Mouse (Mus musculus) embryonic facial prominence, embryonic 12.5 days (tissue): ENCODE measurements around the gene Olfr679. TPM values are rescaled to one million over a fixed set of nuclear protein-coding genes. Genes with fewer than 3 reads are reported as not detected.
"Not testable (repeated sequence)": the region's sequence is repeated elsewhere in the genome, so short reads cannot be mapped to it uniquely, and the experiment has no call there.

Source experiments
- ATAC-seq: fragments of 200-750 bp; cut with Nextera tagmentation; 2 replicates; pipeline ENCODE4 v1.8.0; 2017; ENCODE audit not compliant: insufficient number of reproducible peaks, insufficient read depth, low FRiP score, low TSS enrichment
- H3K27ac ChIP-seq: fragments of 300-500 bp; sonication (generic); 2 replicates; pipeline ENCODE4 v1.5.1; 2016; ENCODE audit warnings: mild to moderate bottlenecking
- H3K27me3 ChIP-seq: fragments of 300-500 bp; sonication (generic); 2 replicates; pipeline ENCODE4 v1.6.1; 2016; ENCODE audit warnings: mild to moderate bottlenecking, moderate library complexity
- H3K36me3 ChIP-seq: fragments of 300-500 bp; sonication (generic); 2 replicates; pipeline ENCODE4 v1.6.1; 2016; ENCODE audit warnings: mild to moderate bottlenecking
- H3K4me1 ChIP-seq: fragments of 300-500 bp; sonication (generic); 2 replicates; pipeline ENCODE4 v1.6.1; 2016
- H3K4me2 ChIP-seq: fragments of 300-500 bp; sonication (generic); replicated peaks from 2 replicates; pipeline ENCODE4 v1.6.1; 2016; ENCODE audit warnings: mild to moderate bottlenecking, moderate library complexity
- H3K4me3 ChIP-seq: fragments of 300-500 bp; sonication (generic); 2 replicates; pipeline ENCODE4 v1.5.1; 2016; ENCODE audit warnings: mild to moderate bottlenecking
- H3K9ac ChIP-seq: fragments of 300-500 bp; sonication (generic); 2 replicates; pipeline ENCODE4 v1.6.1; 2016; ENCODE audit warnings: mild to moderate bottlenecking, moderate library complexity
- H3K9me3 ChIP-seq: fragments of 300-500 bp; sonication (generic); 2 replicates; pipeline ENCODE4 v1.6.1; 2016; ENCODE audit warnings: mild to moderate bottlenecking, moderate library complexity
- WGBS: fragments of 180-500 bp; shearing (Covaris S2); methylation state at CpG from one replicate; pipeline ENCODE4 v1.1.7; 2016; 5-methylcytosine and 5-hydroxymethylcytosine counted together
- polyA plus RNA-seq: library from polyadenylated mRNA; unstranded; fragments of >200 nt; fragmentation: Nextera tagmentation; extraction: Ambion mirVana; gene quantifications from 2 replicates; pipeline ENCODE4 v1.2.1, GENCODE M21; 2016

Olfr679 gene
- not detected in 2 replicates for polyA plus RNA-seq

GRCm38 (mm10) chr7:105080905-105081304 is at the start of gene Olfr679:
Gene Olfr679, plus strand, starts transcription at chr7:105081205.
- Histone ChIP-seq H3K36me3 (no peaks in the 10 kb centered on the region), H3K27me3 (no peaks in the 10 kb centered on the region)
- WGBS, result 59% methylated on average over 1 of the region's 1 CpGs

DNA sequence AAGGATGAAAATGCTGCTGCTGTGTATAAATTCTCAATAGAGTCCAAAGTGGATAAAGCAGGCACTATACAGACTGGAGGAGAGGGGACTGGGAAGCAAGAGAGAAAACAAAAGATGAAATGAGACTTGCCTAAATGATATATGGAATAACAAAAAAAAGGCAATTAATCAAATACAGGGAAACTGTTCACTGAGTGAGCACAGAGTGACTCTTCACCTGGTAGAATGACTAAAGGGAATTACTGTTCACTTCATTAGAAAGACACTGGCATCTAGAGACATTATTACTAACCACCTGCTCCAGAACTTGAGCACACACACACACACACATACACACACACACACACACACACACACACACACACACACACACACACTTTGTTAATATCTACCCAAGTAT is 48.6 kb upstream of the Olfr679 start, which contains the start of gene Olfr676:
Olfr676 (plus strand) TSS at position 301 of the 400 bp plus-strand sequence.
- Histone ChIP-seq H3K9me3 (no peaks in the 10 kb centered on the region), H3K4me1 (no peaks in the 10 kb centered on the region), H3K27ac (no peak within 1 kb of the TSS), H3K36me3 (no peaks in the 10 kb centered on the region), H3K9ac (no peak within 1 kb of the TSS), H3K4me2 (no peak within 1 kb of the TSS), H3K27me3 (no peaks in the 10 kb centered on the region), H3K4me3 (no peak within 1 kb of the TSS)
- ATAC-seq, result no peak

More at GRCm38 (mm10) chr7:105080905-105081304, at the start of gene Olfr679:
- no peak within 1 kb of the TSS for H3K27ac ChIP-seq
- H3K4me2 ChIP-seq, result no peak within 1 kb of the TSS
- no peaks in the 10 kb centered on the region for H3K9me3 ChIP-seq
- H3K9ac ChIP-seq, result no peak within 1 kb of the TSS
- no peak within 1 kb of the TSS for H3K4me3 ChIP-seq
- H3K4me1 ChIP-seq, result no peaks in the 10 kb centered on the region
- no peak for ATAC-seq

DNA sequence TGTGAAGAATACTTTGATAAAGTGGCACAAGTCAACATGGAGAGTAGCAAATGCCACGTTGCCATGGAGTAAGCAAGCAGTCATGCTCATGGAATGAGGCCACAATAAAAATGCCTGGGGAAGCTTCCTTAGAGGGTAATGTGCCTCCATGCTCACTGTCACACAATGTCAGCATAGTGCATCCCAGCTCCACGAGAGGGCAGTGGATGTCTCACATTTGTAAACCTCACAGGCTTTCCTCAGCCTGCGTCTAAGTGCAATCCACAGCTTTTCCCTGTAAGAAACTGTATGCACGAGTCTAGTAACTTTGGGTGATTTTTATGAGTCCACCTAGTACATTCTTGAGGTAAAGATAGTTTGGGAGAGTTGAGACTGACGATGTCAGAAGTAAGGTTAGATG is 47.2 kb upstream of the Olfr679 start:
- H3K36me3 ChIP-seq, H3K27ac ChIP-seq, H3K4me2 ChIP-seq, ATAC-seq, H3K9ac ChIP-seq, H3K4me1 ChIP-seq, H3K9me3 ChIP-seq, H3K27me3 ChIP-seq, H3K4me3 ChIP-seq: not testable (repeated sequence)
- 62% methylated on average over 5 of the region's 5 CpGs for whole genome bisulfite sequencing

DNA sequence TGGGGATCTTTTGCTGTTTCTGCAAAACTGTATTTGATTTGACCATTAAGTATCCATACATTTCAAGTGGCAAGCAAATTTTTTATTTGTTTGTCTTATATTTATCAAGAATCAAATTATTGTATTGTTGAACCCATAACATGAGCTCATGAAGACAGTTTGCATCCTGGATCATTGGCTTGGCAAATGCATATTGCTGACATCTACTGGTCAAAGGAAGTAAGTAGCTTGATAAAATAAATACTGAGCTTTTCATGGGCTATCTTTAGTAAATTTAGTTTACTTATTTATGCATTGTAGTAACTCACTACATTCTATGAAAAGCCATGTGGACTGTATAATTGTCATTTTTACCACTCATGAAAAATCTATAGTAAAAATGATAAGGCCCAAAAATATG is 22.1 kb upstream of the Olfr679 start:
- Histone ChIP-seq H3K9ac (no peak overlapping the region), H3K4me1 (no peaks in the 10 kb centered on the region), H3K9me3 (no peaks in the 10 kb centered on the region), H3K4me3 (no peak overlapping the region), H3K4me2 (no peak overlapping the region), H3K27ac (no peak overlapping the region), H3K27me3 (no peaks in the 10 kb centered on the region), H3K36me3 (no peaks in the 10 kb centered on the region)
- ATAC-seq, result no peak

DNA sequence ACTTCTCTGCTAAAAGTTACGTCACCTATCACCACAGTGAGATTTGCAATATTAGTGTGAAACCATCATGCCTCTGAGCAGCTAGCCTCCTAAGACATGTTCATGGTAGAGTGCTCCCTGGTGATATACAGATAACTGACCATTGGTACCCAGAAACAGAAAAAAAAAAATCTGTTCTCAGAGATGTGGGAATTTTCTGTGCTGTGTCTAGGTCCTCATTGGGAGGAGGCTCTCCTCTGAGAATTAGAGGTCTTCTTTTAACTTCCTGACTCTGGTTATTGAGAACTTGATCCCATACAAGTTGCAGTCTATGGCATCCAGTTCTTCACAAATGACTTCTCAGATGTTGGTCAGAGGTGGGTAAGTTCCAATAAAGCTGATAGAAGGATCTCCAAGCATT is 16.8 kb upstream of the Olfr679 start, which contains the start of gene Olfr678:
Olfr678 (plus strand) TSS at position 301 of the 400 bp plus-strand sequence.
- no peak within 1 kb of the TSS for H3K9ac ChIP-seq
- H3K9me3 ChIP-seq, result no peaks in the 10 kb centered on the region
- no peaks in the 10 kb centered on the region for H3K27me3 ChIP-seq
- H3K36me3 ChIP-seq, result no peaks in the 10 kb centered on the region
- no peak within 1 kb of the TSS for H3K4me2 ChIP-seq
- H3K4me3 ChIP-seq, result no peak within 1 kb of the TSS
- H3K27ac ChIP-seq, result no peak within 1 kb of the TSS
- H3K4me1 ChIP-seq, result no peaks in the 10 kb centered on the region
- no peak for ATAC-seq
- WGBS, result 92% methylated on average over 1 of the region's 1 CpGs

DNA sequence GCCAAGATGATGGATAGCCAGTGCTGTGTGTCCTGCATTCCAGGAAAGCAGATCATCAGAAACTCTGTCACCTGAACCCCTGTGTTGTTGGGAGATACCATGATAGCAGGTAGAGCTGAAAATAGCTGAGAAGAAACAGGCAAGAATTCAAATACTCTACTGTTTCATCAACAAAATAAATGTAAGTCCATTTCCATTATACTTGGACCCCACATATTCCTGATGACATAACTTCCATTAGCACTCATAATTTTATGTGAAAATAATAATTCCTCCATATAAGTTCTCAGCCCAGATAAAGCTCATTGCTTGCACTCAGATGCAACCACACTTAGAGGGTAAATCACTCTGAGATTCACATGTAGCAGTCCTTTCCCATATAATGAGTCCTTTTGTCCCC is 11.7 kb downstream of the Olfr679 start, which contains the start of gene Olfr680-ps1:
Olfr680-ps1 (minus strand) TSS at position 101 of the 400 bp plus-strand sequence.
- not testable (repeated sequence) for H3K4me1 ChIP-seq, ATAC-seq

GRCm38 (mm10) chr7:105116536-105116935 is 35.5 kb downstream of the Olfr679 start, which contains the start of gene Olfr681:
Gene Olfr681, plus strand, starts transcription at chr7:105116836.
- H3K27ac ChIP-seq, result no peak within 1 kb of the TSS
- no peak within 1 kb of the TSS for H3K4me2 ChIP-seq
- H3K27me3 ChIP-seq, result no peaks in the 10 kb centered on the region
- no peaks in the 10 kb centered on the region for H3K4me1 ChIP-seq
- ATAC-seq, result no peak
- H3K4me3 ChIP-seq, result no peak within 1 kb of the TSS
- no peaks in the 10 kb centered on the region for H3K9me3 ChIP-seq
- no peak within 1 kb of the TSS for H3K9ac ChIP-seq
- H3K36me3 ChIP-seq, result no peaks in the 10 kb centered on the region

More for the DNA sequence above, 11.7 kb downstream of the Olfr679 start, which contains the start of gene Olfr680-ps1:
- H3K9ac ChIP-seq, H3K9me3 ChIP-seq, H3K27me3 ChIP-seq, H3K4me2 ChIP-seq, H3K4me3 ChIP-seq, H3K27ac ChIP-seq, H3K36me3 ChIP-seq: not testable (repeated sequence)

Other genes starting within 250 kb of the Olfr679 start
- gene Usp17lb, start 238.6 kb upstream of the Olfr679 start, polyA plus RNA-seq, result not detected in 2 replicates
- not detected in 2 replicates for gene Usp17la, start 224.2 kb upstream of the Olfr679 start, polyA plus RNA-seq
- not detected in 2 replicates for gene Olfr665, start 203.2 kb upstream of the Olfr679 start, polyA plus RNA-seq
- not detected in 2 replicates for gene Olfr666, start 185.3 kb upstream of the Olfr679 start, polyA plus RNA-seq
- not detected in 2 replicates for gene Olfr667, start 159.7 kb upstream of the Olfr679 start, polyA plus RNA-seq
- gene Olfr668, start 153.1 kb upstream of the Olfr679 start, polyA plus RNA-seq, result not detected in 2 replicates
- not detected in 2 replicates for gene Olfr669, start 147.0 kb upstream of the Olfr679 start, polyA plus RNA-seq
- not detected in 2 replicates for gene Olfr670, start 118.6 kb upstream of the Olfr679 start, polyA plus RNA-seq
- gene Olfr671, start 102.1 kb upstream of the Olfr679 start, polyA plus RNA-seq, result not detected in 2 replicates
- not detected in 2 replicates for gene Olfr672, start 79.2 kb upstream of the Olfr679 start, polyA plus RNA-seq
- not detected in 2 replicates for gene Olfr675, start 52.7 kb upstream of the Olfr679 start, polyA plus RNA-seq
- gene Olfr676, start 48.5 kb upstream of the Olfr679 start, polyA plus RNA-seq, result not detected in 2 replicates
- gene Olfr677, start 29.8 kb upstream of the Olfr679 start, polyA plus RNA-seq, result not detected in 2 replicates
- not detected in 2 replicates for gene Olfr678, start 16.7 kb upstream of the Olfr679 start, polyA plus RNA-seq
- gene Olfr680-ps1, start 11.6 kb downstream of the Olfr679 start, polyA plus RNA-seq, result not detected in 2 replicates
- gene Olfr681, start 35.6 kb downstream of the Olfr679 start, polyA plus RNA-seq, result not detected in 2 replicates
- not detected in 2 replicates for gene Olfr683, start 65.8 kb downstream of the Olfr679 start, polyA plus RNA-seq
- not detected in 2 replicates for gene Olfr684, start 82.4 kb downstream of the Olfr679 start, polyA plus RNA-seq
- gene Olfr685, start 104.8 kb downstream of the Olfr679 start, polyA plus RNA-seq, result not detected in 2 replicates
- gene Olfr686, start 126.3 kb downstream of the Olfr679 start, polyA plus RNA-seq, result not detected in 2 replicates
- not detected in 2 replicates for gene Olfr688, start 206.9 kb downstream of the Olfr679 start, polyA plus RNA-seq
- gene Olfr689, start 230.0 kb downstream of the Olfr679 start, polyA plus RNA-seq, result not detected in 2 replicates